Mouse (Mus musculus) frontal cortex, postnatal 36 days (tissue): ENCODE measurements around the gene Pramef8.
"Not testable (repeated sequence)": the region's sequence is repeated elsewhere in the genome, so short reads cannot be mapped to it uniquely, and the experiment has no call there.

Source experiments
- DNase-seq, 2 experiments: peaks; one replicate each; pipeline ENCODE4 v3.0.0; 2022; ENCODE audit warnings: low spot score in 2 of 2

The Pramef8 gene

GRCm38 (mm10) chr4:143412219-143413092 is at the start of gene Pramef8:
Pramef8 (plus strand) TSS chr4:143412426.
- peak; percentile 88 to 95 for DNase-seq

GRCm38 (mm10) chr4:143366415-143367041 is 45.7 kb upstream of the Pramef8 start:
- DNase-seq: no peak

GRCm38 (mm10) chr4:143379480-143379879 is 32.7 kb upstream of the Pramef8 start:
- DNase-seq: no peak

GRCm38 (mm10) chr4:143379931-143380715 is 32.1 kb upstream of the Pramef8 start:
- peak in 1 of 2 experiments; percentile 20 for DNase-seq

GRCm38 (mm10) chr4:143380716-143381004 is 31.6 kb upstream of the Pramef8 start:
- DNase-seq: peak in 1 of 2 experiments; percentile 30

- DNase-seq: no peak
Measured at GRCm38 (mm10) chr4:143382163-143382562, 30.1 kb upstream of the Pramef8 start.

- no peak for DNase-seq
Measured at GRCm38 (mm10) chr4:143383646-143384045, 28.6 kb upstream of the Pramef8 start.

GRCm38 (mm10) chr4:143388955-143389702 is 23.1 kb upstream of the Pramef8 start:
- peak in 1 of 2 experiments; percentile 21 for DNase-seq

GRCm38 (mm10) chr4:143394181-143394580 is 18.0 kb upstream of the Pramef8 start, which contains the start of gene Pramel1:
Pramel1 (plus strand) TSS chr4:143394428.
- DNase-seq: no peak

- no peak for DNase-seq
Measured at GRCm38 (mm10) chr4:143411566-143412218, 534 bp upstream of the Pramef8 start.

GRCm38 (mm10) chr4:143413621-143414020 is 1.4 kb downstream of the Pramef8 start:
- DNase-seq: no peak

- DNase-seq: no peak
Measured at GRCm38 (mm10) chr4:143414121-143414520, 1.9 kb downstream of the Pramef8 start.

- DNase-seq: not testable (repeated sequence)
Measured at GRCm38 (mm10) chr4:143426770-143427169, 14.5 kb downstream of the Pramef8 start.

- no peak for DNase-seq
Measured at GRCm38 (mm10) chr4:143450224-143450623, 38.0 kb downstream of the Pramef8 start, which contains the start of gene Oog4. Oog4 (minus strand) TSS chr4:143450324.
